Mouse (Mus musculus): Measurements from ENCODE around the gene Hdgfl2. TPM values are rescaled to one million over a fixed set of nuclear protein-coding genes. Genes with fewer than 3 reads are reported as not detected.

Gene Hdgfl2
- polyA plus RNA-seq, 1 experiment from 2014 or later = 134 TPM

DNA sequence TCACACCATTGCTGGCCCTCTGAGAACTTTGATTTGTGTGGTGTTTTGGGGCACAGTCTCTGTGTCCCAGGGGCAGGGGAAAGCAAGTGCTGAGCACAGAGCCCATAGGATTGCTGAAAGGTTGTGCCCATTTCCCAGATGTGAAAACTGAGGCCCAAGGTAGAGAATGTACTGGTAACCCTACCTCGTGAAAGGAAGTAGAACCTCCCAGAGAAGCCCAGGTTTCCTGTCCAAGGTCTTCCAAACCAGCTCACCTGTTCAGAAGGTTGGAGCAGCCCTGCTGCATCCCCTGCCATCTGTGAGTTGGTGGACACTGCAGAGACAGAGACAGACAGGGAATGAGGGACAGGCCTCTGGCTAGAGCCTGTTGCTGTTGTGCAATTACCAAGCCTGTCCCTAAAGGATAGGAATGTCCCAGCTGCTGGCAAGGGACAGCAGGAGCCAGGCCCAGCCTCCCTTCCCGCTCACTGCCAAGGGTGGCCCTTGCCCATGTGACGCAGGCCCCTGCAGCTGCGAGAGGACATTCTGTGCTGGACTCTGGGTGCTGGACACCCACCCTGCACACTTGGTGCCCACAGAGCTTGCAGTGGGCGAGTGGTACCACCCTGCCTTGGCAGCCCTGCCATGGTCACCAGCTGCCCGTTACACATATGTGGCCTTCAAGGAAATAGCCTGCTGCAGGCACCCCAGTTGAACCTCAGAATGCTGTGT is 29.1 kb downstream of the Hdgfl2 start:
- no peak overlapping the region for H3K4me3 ChIP-seq (replicated peaks)
- H3K9ac ChIP-seq (replicated peaks) = no peak overlapping the region
- H3K9me3 ChIP-seq (replicated peaks) = no peaks in the 10 kb centered on the region
- H3K27ac ChIP-seq (replicated peaks) = no peak overlapping the region
- no peaks in the 10 kb centered on the region for H3K27me3 ChIP-seq (replicated peaks)
- no peaks in the 10 kb centered on the region for H3K4me1 ChIP-seq
- H3K36me3 ChIP-seq = peaks cover 5% of the 10 kb centered on the region
- 85% methylated on average over 6 of the region's 6 CpGs for WGBS
- no peak overlapping the region for H3K4me2 ChIP-seq
- no peak for ATAC-seq (ENCODE audit: low FRiP score)

- Histone ChIP-seq H3K9me3 (replicated peaks) (no peaks in the 10 kb centered on the region), H3K36me3 (no peaks in the 10 kb centered on the region), H3K27ac (replicated peaks) (no peak within 1 kb of the TSS), H3K4me2 (no peak within 1 kb of the TSS), H3K4me1 (no peaks in the 10 kb centered on the region), H3K9ac (replicated peaks) (no peak within 1 kb of the TSS), H3K27me3 (replicated peaks) (no peaks in the 10 kb centered on the region), H3K4me3 (replicated peaks) (no peak within 1 kb of the TSS)
- 56% methylated on average over 10 of the region's 10 CpGs for WGBS
- ATAC-seq (ENCODE audit: low FRiP score) = no peak
Measured at GRCm38 (mm10) chr17:56109219-56110051, 30.0 kb downstream of the Hdgfl2 start, which contains the start of gene Plin4. TSS of gene Plin4 (minus strand) at chr17:56109803.

DNA sequence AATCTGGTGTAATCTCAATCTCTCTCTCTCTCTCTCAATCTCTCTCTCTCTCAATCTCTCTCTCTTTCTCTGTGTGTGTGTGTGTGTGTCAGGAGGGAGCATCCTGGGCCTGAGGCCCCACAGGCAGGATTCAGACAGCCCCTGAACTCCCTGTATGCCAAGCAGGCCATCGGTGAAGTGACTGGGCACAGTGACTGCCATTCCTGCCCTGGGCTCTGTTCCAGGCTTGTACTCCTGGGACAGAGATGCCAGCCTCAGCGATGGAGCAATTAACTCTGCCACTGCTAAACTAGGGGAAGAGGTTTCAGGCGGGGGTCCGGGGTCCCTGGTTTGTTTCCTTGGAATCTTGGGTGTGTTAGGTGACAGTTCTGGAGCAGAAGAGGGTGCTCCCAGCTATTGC is 31.1 kb downstream of the Hdgfl2 start:
- Histone ChIP-seq H3K4me2 (no peak overlapping the region), H3K4me3 (replicated peaks) (no peak overlapping the region), H3K27ac (replicated peaks) (no peak overlapping the region), H3K9ac (replicated peaks) (no peak overlapping the region), H3K36me3 (no peaks in the 10 kb centered on the region), H3K9me3 (replicated peaks) (no peaks in the 10 kb centered on the region), H3K4me1 (no peaks in the 10 kb centered on the region), H3K27me3 (replicated peaks) (no peaks in the 10 kb centered on the region)
- WGBS = 49% methylated on average over 4 of the region's 4 CpGs
- no peak for ATAC-seq (ENCODE audit: low FRiP score)

DNA sequence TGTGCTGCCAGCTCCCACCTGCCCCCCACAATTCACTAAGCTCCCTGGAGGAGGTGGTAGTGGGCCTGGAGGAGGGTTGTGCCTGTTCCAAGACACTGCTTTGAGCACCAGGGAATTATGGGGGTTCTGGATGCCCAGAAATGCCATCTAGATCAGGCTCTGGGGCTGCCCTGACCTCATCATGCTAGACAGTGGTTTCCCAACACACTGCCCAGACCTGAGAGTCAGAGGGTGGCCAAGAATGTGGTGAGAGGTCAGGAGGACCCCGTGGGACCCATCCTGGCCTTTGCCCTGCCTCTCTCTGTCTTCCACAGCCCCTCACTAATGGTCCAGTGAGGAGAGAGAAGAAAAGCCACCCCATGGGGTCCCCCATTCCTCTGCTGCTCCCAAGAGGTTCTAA is 31.6 kb downstream of the Hdgfl2 start:
- ATAC-seq (ENCODE audit: low FRiP score) = no peak
- no peak overlapping the region for H3K4me3 ChIP-seq (replicated peaks)
- H3K36me3 ChIP-seq = no peaks in the 10 kb centered on the region
- H3K9me3 ChIP-seq (replicated peaks) = no peaks in the 10 kb centered on the region
- 60% methylated on average over 1 of the region's 1 CpGs for WGBS
- no peak overlapping the region for H3K4me2 ChIP-seq
- no peak overlapping the region for H3K27ac ChIP-seq (replicated peaks)
- H3K27me3 ChIP-seq (replicated peaks) = peaks cover under 1% of the 10 kb centered on the region; the same call in 1 of the 2 replicates
- H3K9ac ChIP-seq (replicated peaks) = no peak overlapping the region
- H3K4me1 ChIP-seq = no peaks in the 10 kb centered on the region

GRCm38 (mm10) chr17:56111864-56112263 is 32.4 kb downstream of the Hdgfl2 start:
- Histone ChIP-seq H3K36me3 (no peaks in the 10 kb centered on the region), H3K4me1 (no peaks in the 10 kb centered on the region), H3K9ac (replicated peaks) (no peak overlapping the region), H3K9me3 (replicated peaks) (no peaks in the 10 kb centered on the region), H3K4me3 (replicated peaks) (no peak overlapping the region), H3K27me3 (replicated peaks) (peaks cover 8% of the 10 kb centered on the region), H3K27ac (replicated peaks) (no peak overlapping the region), H3K4me2 (no peak overlapping the region)
- no peak for ATAC-seq (ENCODE audit: low FRiP score)
- 45% methylated on average over 5 of the region's 5 CpGs for WGBS

- no peak for ATAC-seq (ENCODE audit: low FRiP score)
Measured at GRCm38 (mm10) chr17:56112743-56113142, 33.3 kb downstream of the Hdgfl2 start.

GRCm38 (mm10) chr17:56116193-56116592 is 36.8 kb downstream of the Hdgfl2 start:
- ATAC-seq (ENCODE audit: low FRiP score) = no peak
- Histone ChIP-seq H3K9ac (replicated peaks) (no peak overlapping the region), H3K4me3 (replicated peaks) (no peak overlapping the region), H3K4me2 (no peak overlapping the region), H3K36me3 (no peaks in the 10 kb centered on the region), H3K9me3 (replicated peaks) (no peaks in the 10 kb centered on the region), H3K27me3 (replicated peaks) (peaks cover 48% of the 10 kb centered on the region), H3K4me1 (peaks cover 14% of the 10 kb centered on the region), H3K27ac (replicated peaks) (no peak overlapping the region)
- 78% methylated on average over 10 of the region's 10 CpGs for WGBS

More at GRCm38 (mm10) chr17:56112743-56113142, 33.3 kb downstream of the Hdgfl2 start:
- peaks cover 15% of the 10 kb centered on the region for H3K27me3 ChIP-seq (replicated peaks)
- 72% methylated on average over 3 of the region's 3 CpGs for WGBS
- no peaks in the 10 kb centered on the region for H3K9me3 ChIP-seq (replicated peaks)
- H3K4me1 ChIP-seq = peaks cover 7% of the 10 kb centered on the region
- H3K4me3 ChIP-seq (replicated peaks) = no peak overlapping the region
- no peaks in the 10 kb centered on the region for H3K36me3 ChIP-seq
- no peak overlapping the region for H3K27ac ChIP-seq (replicated peaks)
- H3K4me2 ChIP-seq = no peak overlapping the region
- H3K9ac ChIP-seq (replicated peaks) = no peak overlapping the region

- H3K27ac ChIP-seq (replicated peaks) = no peak within 1 kb of the TSS
- H3K9me3 ChIP-seq (replicated peaks) = peaks cover 3% of the 10 kb centered on the region; the same call in 1 of the 2 replicates
- H3K9ac ChIP-seq (replicated peaks) = 0 out of 2 replicates have a peak within 1 kb of the TSS, but pooled peaks have one; percentile 17
- peak within 1 kb of the TSS; percentile 36 for H3K4me3 ChIP-seq (replicated peaks)
- peaks cover 59% of the 10 kb centered on the region for H3K27me3 ChIP-seq (replicated peaks)
- H3K4me2 ChIP-seq = peak within 1 kb of the TSS; percentile 65
- 1% methylated on average over 26 of the region's 27 CpGs for WGBS
- ATAC-seq (ENCODE audit: low FRiP score) = peak; percentile 58
- H3K4me1 ChIP-seq = peaks cover 14% of the 10 kb centered on the region
- H3K36me3 ChIP-seq = peaks cover under 1% of the 10 kb centered on the region; the same call in 1 of the 2 replicates
Measured at GRCm38 (mm10) chr17:56117251-56117710, 37.8 kb downstream of the Hdgfl2 start, which contains the start of gene Plin5. TSS of gene Plin5 (minus strand) at chr17:56117596.

DNA sequence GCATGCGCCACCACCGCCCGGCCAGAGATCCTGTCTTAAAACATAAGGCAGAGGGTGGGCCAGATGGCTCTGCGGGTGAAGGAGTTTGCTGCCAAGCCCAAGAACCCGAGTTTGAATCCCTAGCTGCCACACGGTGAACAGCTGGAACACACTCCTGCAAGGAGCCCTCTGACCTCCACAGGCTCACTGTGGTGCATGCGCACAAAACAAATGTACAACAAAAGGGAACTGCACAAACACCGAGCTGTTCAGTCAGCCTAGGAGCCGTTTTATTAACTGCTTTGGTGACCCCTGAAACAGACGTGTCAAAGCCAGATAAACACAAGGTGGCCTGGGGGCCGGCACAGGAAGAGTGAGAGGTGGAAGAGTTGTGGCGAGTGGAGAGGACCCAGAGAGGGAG is 40.0 kb downstream of the Hdgfl2 start:
- H3K27me3 ChIP-seq (replicated peaks) = peaks cover 79% of the 10 kb centered on the region
- H3K9ac ChIP-seq (replicated peaks) = no peak overlapping the region
- no peak overlapping the region for H3K27ac ChIP-seq (replicated peaks)
- 45% methylated on average over 12 of the region's 12 CpGs for WGBS
- no peak for ATAC-seq (ENCODE audit: low FRiP score)
- peaks cover 17% of the 10 kb centered on the region for H3K4me1 ChIP-seq
- peaks cover 10% of the 10 kb centered on the region for H3K9me3 ChIP-seq (replicated peaks)
- H3K4me2 ChIP-seq = peak overlapping the region; percentile 20; the same call in 1 of the 2 replicates
- peaks cover 22% of the 10 kb centered on the region for H3K36me3 ChIP-seq
- H3K4me3 ChIP-seq (replicated peaks) = no peak overlapping the region

- no peak overlapping the region for H3K27ac ChIP-seq (replicated peaks)
- no peak for ATAC-seq (ENCODE audit: low FRiP score)
- peaks cover 10% of the 10 kb centered on the region for H3K9me3 ChIP-seq (replicated peaks)
- peaks cover 87% of the 10 kb centered on the region for H3K27me3 ChIP-seq (replicated peaks)
- H3K4me1 ChIP-seq = peaks cover 17% of the 10 kb centered on the region
- H3K4me3 ChIP-seq (replicated peaks) = peak overlapping the region; percentile 2; the same call in 1 of the 2 replicates
- H3K4me2 ChIP-seq = peak overlapping the region; percentile 20
- 11% methylated on average over 60 of the region's 66 CpGs for WGBS
- peaks cover 30% of the 10 kb centered on the region for H3K36me3 ChIP-seq
- H3K9ac ChIP-seq (replicated peaks) = no peak overlapping the region
Measured at GRCm38 (mm10) chr17:56119981-56120880, 40.8 kb downstream of the Hdgfl2 start.

DNA sequence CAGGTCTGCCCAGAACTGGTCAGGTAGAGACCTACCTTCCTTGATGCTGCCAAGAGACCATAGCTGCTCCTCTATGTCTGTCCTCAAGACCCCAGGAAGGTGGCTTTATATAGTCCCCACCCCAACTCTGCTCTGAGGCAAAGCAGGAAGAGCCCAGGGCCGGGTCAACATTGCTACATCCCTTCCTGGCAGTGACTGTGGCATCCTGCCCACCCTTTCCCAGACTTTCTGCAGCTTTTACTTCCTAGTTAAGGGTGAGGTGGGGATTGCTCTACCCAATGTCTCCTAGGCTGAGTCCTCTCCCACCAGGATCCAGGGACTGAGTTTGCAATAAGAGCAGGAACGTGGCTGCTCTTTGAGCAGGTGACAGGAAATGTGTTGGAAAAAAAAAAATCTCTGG is 42.4 kb downstream of the Hdgfl2 start, which contains the start of gene Lrg1:
TSS of gene Lrg1 (minus strand) at position 176 of the 400 bp plus-strand sequence.
- Histone ChIP-seq H3K4me1 (peaks cover 17% of the 10 kb centered on the region), H3K27ac (replicated peaks) (no peak within 1 kb of the TSS), H3K4me2 (no peak within 1 kb of the TSS), H3K36me3 (peaks cover 43% of the 10 kb centered on the region), H3K9me3 (replicated peaks) (peaks cover 10% of the 10 kb centered on the region), H3K4me3 (replicated peaks) (no peak within 1 kb of the TSS), H3K27me3 (replicated peaks) (peaks cover 91% of the 10 kb centered on the region), H3K9ac (replicated peaks) (no peak within 1 kb of the TSS)
- 56% methylated on average over 2 of the region's 2 CpGs for WGBS
- no peak for ATAC-seq (ENCODE audit: low FRiP score)

All from neural tube, embryonic 15.5 days (tissue).